Mouse (Mus musculus) spleen, adult 2 months (tissue): ENCODE measurements around the gene Itfg2.

ENCODE experiments used
- CTCF ChIP-seq: fragments of 200-500 bp; IDR thresholded peaks from 2 replicates; pipeline ENCODE4 v1.5.1; 2011; ENCODE audit warnings: mild to moderate bottlenecking, inconsistent platforms; ENCODE audit not compliant: insufficient read depth, insufficient read length, insufficient replicate concordance; ENCODE audit errors: extremely low read depth
- POLR2A ChIP-seq: fragments of 200-500 bp; IDR thresholded peaks from 2 replicates; pipeline ENCODE4 v1.6.1; 2011; ENCODE audit warnings: low read depth, low read length, inconsistent platforms

DNA sequence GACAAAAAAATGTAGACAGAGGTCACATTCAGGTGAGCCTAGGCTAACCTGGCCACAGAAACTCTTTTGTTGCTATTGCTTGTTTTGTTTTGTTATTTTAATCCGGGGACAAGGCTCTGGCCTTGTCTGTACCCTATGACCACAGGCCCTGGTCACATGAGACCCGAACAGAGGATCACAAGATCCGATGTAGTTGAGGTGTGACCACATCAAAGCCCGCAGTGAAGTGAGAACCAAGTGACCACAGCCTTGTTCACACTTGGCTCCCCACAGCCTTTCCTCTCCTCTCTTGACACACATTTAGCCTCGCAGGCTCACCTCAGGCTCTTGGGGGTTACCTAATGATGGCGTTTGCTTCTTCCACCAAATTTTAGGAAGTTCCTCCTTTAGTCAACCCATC is 49.4 kb upstream of the Itfg2 start:
- TF ChIP-seq CTCF (no peak), POLR2A (no peak)
